Mouse (Mus musculus) embryo, embryonic 9.5 days (tissue): ENCODE data around the gene Poln.

Experiments
- DNase-seq: peaks from one replicate; pipeline ENCODE4 v3.0.0-alpha.2; 2017; ENCODE audit errors: extremely low spot score

Gene Poln

DNA sequence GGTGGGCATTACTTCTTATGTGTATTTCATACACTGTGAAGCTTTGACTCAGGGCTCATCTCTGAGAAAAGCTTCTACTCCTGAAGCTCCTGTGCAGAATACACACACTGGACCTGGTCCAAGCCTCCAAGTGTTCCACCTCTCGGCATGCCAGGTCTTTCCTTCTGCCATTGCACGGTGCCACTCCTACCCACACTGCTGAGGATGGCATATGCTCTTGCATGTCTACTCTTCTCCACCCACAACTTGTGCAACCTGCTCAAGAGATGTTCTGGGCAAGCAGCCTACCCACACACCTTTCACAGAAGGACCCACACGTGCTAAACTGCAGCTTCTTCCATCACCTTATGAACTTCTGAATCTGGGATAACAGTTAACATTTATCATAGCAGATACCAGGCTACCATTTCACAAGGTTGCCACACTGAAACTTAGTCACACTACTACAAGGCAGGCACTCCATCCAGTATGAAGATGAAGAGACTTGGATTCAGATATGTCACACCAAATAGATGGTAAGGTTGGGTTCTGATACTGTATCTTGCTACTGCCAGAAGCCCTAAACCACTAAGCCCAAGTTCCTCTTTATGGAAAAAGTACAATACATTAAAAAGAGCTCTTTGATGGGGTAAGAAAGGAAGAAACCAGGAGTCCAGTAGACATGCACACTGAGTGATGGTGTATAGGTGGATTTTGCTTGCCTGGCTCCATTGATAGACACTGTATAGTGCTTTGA lies 50.0 kb downstream of the Poln start:
- no peak for DNase-seq

GRCm38 (mm10) chr5:34105681-34106080 lies 63.6 kb downstream of the Poln start:
- no peak for DNase-seq

DNA sequence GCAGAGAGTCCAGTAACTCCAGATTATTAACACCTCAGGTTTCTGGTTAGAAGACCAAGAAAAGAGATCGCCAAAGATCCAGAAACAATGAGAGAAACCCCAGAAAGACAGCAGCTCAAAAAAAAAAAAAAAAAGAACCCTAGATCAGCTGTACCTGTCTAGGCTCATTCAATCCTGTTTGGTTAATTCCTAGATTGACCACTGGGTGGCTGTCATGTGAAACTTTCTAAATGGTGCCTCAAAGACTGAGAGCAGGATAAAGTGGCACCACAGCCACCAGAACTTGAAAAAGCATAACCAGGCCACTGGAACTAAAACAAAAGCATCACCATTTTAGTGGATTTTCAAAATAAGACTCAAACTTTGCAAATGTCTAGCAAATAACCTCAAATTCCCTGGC lies 71.9 kb downstream of the Poln start:
- DNase-seq = peak; percentile 40

DNA sequence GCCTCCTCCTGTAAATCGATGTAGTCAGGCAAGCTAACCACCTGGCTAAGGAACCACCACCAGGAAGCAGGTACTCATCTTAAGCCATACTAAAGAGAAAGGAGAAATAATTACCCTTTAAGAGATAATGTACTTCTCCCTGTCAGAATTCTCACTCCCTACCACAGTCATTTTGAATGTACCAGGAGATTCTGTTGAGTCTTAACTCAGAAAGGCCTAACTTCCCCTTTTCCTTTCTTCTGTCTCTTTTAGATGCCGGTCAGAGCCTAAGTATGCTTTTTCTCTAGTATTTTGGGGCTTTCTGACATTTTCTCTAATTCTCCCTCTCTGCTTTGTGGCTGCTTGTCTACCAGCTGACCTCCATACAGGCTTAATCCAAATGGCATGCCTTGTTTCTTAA lies 76.2 kb downstream of the Poln start:
- DNase-seq = no peak

DNA sequence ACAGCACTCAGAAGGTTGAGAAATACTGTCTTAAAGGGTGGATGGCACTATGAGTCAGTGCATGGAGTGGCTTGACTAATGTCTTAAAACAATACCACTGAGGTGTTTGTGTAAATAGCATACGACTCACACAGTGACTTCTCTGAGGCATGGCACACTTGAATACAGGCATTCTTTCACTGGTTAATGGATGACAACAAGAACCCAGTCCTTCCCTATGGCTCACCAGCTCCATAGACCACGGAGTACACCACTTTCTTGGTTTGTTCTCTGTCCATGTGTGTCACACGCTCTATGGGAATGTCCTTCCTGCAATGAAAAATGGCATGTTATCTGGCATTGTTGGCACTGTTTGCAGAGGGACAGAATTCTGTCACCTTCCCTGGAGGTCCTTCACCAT lies 136.7 kb downstream of the Poln start:
- DNase-seq = no peak

GRCm38 (mm10) chr5:34031022-34031421 lies 138.2 kb downstream of the Poln start:
- no peak for DNase-seq

DNA sequence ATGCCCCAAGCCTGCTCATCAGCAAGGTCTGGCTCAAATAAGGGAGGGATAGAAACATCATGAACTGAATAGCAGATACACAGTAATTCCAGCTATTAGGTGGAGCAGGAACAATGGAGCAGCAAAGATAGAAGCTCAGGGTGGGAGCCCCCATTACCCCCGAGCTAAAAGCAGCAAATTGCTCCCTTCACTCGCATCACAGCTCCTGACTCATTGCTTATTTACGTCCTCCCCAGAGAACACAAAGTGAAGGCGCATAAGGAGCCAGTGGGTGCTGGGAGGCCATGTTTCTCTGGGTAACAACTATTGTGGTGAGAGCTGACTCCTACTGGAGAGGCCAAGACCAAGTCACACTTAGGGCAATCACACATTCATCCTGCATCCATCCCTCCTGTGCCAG lies 139.1 kb downstream of the Poln start:
- no peak for DNase-seq

- no peak for DNase-seq
These were observed 150.3 kb downstream of the Poln start for GRCm38 (mm10) chr5:34018968-34019367.

DNA sequence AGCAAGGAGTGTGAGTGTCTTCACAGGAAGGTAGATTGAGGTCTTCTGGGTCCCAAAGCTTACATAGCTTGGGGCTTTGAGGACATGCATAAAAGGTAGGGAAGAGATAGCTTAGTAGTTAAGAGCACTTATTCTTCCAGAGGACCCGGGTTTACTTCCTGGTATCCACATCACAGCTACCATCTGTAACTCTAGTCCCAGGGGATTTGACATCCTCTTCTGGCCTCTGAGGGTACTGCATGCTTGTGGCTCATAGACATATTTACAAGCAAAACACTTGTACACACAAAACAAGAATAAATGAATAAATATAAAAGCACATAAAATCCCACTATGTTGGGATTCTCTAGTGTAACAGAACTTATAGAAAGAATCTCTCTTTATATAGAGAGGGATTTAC lies 154.6 kb downstream of the Poln start:
- DNase-seq = no peak

DNA sequence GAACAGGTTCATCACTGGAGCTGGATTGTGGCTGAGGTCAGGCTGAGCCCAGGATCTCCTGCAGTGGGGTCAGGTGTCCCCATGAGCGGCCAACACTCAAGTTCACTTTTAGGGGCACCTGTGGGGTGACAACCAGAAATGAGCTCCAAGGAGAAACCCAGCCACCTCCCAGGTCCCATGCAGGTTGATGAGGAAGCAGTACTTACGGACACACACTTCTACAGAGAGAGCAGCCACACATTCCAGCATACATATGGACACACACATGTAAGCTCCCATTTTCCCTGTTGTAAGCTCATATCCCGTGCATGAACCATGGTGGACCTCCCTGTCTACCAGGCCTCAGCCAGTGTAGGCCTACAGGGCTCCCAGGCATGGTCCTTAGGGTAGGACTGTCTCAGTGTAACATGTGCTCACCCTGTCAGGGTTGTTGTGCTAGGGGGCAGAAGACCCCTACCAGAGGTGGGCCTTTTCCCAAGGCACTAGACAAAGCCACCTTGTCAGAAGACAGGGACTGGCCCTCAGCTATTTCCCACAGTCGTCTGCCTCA lies 161.8 kb downstream of the Poln start:
- DNase-seq = no peak

GRCm38 (mm10) chr5:34006832-34007231 lies 162.4 kb downstream of the Poln start:
- DNase-seq = no peak

GRCm38 (mm10) chr5:34004618-34005017 lies 164.6 kb downstream of the Poln start:
- DNase-seq = no peak

DNA sequence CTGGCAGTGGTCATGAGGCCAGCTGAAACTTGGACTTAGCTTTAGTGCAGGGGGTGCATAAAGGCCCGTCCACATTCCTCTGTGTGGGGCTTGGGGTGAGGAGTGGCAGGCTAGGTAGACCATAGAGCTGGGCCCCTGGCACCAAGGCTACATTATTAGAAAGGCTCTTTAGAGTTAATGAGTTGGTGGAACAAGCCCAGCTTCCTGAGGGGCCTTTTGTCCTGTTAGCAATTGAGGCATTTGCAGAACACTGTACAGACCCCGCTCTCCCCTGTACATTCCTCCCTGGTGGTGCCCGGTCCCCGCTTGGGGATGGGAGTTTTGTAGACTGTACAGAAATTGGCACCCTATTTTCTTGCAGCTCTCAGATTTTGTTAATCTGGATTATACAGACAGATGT lies 166.6 kb downstream of the Poln start:
- DNase-seq = no peak

DNA sequence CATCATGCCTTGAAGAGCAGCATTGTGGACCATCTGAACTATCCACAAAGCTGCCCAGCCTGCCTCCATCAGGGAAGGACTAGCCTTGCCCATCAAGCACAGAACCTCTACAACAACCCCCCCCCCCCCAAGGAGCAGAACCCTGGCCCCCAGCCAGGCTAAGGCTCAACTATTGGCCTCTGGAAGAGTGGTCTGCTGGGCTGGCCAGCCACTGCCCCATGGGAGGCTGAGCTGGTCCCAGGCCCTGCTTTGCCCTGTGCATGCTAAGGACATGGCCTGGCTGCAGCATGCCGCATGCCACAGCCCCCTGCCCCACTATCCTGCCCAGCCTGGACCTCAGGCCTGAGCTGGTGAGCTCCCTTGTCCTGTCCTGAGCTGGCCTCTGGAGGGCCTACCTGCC lies 167.8 kb downstream of the Poln start:
- DNase-seq = no peak

GRCm38 (mm10) chr5:34000809-34001208 lies 168.4 kb downstream of the Poln start:
- no peak for DNase-seq

- DNase-seq = no peak
These were observed 169.7 kb downstream of the Poln start for GRCm38 (mm10) chr5:33999466-34000090.

DNA sequence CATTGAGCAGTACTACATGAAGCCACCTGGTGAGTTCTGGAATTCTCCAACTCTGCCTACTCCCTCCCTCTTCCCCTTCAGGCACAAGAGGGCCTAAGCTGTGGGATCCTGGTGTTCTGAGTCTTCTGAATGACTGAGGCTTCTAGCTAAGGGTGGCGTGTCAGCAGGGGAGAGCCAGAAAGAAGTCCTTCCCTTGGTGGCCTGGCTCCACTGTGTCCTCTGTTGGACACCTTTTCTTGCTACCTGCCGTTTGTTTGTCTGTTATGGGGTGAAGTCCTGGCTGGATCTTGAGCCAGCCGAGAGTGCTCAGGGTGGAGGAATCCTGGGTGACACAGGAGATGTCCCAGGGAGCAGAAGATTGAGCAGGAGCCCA lies 170.8 kb downstream of the Poln start:
- DNase-seq = no peak

DNA sequence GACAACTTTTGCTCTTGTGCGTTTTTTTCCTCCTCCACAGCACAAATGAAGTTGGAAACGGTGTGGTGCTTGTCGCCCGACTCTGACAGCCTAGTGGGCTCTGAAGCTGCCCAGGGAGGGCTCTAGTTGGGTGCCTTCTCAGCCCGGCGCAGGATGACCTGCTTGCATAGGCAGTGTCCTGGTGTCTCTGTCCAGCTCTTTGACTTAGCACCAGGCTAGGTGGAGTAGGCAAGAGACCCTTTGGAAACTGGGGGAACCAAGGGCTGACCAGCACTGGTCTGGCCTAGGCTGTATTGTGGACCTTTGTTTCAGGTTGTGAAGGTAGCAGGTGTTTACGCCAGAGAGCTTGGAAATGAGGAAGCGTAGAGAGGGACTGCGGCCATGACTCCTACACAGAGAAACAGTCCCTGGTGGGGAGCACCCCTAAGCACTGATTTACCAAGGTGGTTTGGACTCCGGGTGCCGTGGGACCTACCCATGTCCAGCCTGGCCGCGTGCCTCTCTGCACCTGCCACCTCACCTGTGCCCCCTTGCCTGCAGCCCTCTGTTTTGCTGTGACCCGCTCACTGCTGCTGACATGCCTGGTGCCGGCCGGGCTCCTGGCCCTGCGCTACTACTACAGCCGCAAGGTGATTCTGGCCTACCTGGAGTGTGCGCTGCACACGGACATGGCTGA lies 171.3 kb downstream of the Poln start:
- DNase-seq = no peak

DNA sequence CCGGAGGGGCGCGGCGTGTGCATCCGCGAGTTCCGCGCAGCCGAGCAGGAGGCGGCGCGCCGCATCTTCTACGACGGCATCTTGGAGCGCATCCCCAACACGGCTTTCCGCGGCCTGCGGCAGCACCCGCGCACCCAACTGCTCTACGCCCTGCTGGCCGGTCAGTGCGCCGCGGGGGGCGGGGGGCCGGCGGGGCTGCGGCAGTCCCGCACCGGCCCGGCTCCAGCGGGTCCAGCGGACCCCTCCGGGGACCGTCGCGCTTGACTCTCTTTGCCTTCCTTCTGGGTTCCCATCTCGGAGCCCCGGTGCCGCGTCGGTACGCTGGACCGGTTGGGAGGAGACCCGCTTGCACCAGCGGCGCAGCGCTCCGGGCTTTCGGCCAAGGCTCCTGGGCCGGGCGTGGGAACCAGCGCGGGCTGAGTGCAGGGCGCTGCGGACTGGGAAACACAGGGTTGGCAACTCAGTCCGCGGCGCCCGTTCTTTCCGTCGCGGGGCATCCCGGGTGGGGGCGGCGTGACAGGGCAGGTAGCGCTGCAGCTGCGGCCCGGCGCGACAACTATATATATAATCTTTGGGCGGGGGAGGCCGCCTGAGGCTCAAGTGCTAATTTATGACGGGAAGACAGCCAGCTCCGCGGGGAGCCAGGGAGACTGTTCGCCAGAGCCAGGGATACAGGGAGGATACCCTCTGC lies 172.1 kb downstream of the Poln start:
- peak; percentile 43 for DNase-seq

DNA sequence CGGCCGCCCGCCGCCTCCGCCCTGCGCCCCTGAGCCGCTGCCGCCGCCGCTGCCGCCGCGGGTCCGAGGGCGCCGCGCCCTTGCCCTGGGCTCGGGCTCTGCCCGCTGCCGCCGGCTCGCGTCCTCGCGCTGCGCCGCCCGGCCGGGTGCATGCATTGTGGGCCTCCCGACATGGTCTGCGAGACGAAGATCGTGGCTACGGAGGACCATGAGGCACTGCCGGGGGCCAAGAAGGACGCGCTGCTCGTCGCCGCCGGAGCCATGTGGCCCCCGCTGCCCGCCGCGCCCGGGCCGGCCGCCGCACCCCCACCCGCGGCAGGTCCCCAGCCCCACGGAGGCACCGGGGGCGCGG lies 172.6 kb downstream of the Poln start:
- DNase-seq = no peak

GRCm38 (mm10) chr5:33995843-33996693 lies 173.2 kb downstream of the Poln start, which contains the start of gene Nat8l:
Gene Nat8l, plus strand, starts transcription at chr5:33995984.
- DNase-seq = peak; percentile 84
